Comparison of ENCODE assay signal across 8 mouse cellular contexts in genomic region chr5:140642076-140642475, GRCm38 (mm10). TPM values are rescaled to one million over a fixed set of nuclear protein-coding genes. Genes with fewer than 3 reads are reported as not detected.
DNase-seq lines count a peak whose midpoint lies in the region; ATAC-seq and TF ChIP-seq lines count a peak whose summit lies in the region.

No protein-coding gene starts in this region.

- H3K4me2 ChIP-seq in lung, embryonic 14.5 days: peak overlapping the region; percentile 32

- peaks cover 40% of the 10 kb centered on the region for H3K4me1 ChIP-seq in spleen, adult 2 months (ENCODE audit: control insufficient read depth, insufficient read depth, insufficient read length)
- peaks cover 23% of the 10 kb centered on the region for H3K4me1 ChIP-seq in lung, embryonic 14.5 days (ENCODE audit: insufficient read depth)

- no peak for ATAC-seq in lung, embryonic 14.5 days (ENCODE audit: insufficient read depth)
- ATAC-seq in megakaryocyte-erythroid progenitor cell, adult 5-6 weeks (replicated peaks; ENCODE audit: low FRiP score, low TSS enrichment, poor library complexity, severe bottlenecking): no peak
- ATAC-seq in cerebellum, adult (ENCODE audit: insufficient number of reproducible peaks, low FRiP score, low TSS enrichment): no peak

- intact Hi-C loops in gastrocnemius, adult 2 months (cut with DNase I): no loop called here

- 0 out of 2 replicates have a peak, but pooled peaks cover 4% of the 10 kb centered on the region for H3K36me3 ChIP-seq in spleen, adult 2 months (ENCODE audit: control insufficient read depth, insufficient read depth, low read length)
- peaks cover 55% of the 10 kb centered on the region for H3K36me3 ChIP-seq in lung, embryonic 14.5 days (ENCODE audit: insufficient read depth)

- no peak overlapping the region; the same call in 1 of the 2 replicates for H3K9ac ChIP-seq in lung, embryonic 14.5 days

- 12% methylated on average over 3 of the region's 3 CpGs for WGBS in spleen, adult 2 months
- 63% methylated on average over 3 of the region's 3 CpGs for WGBS in lung, embryonic 14.5 days

- DNase-seq in gastrocnemius, adult 2 months: peak; percentile 51
- DNase-seq in gastrocnemius, postnatal 4 days (ENCODE audit: low spot score in 2 of 2): no peak
- peak; percentile 37 to 77 for DNase-seq in spleen, adult 2 months (ENCODE audit: low read depth in 1 of 2, low spot score in 2 of 2)
- DNase-seq in spleen, adult 12 weeks (ENCODE audit: low spot score): no peak
- DNase-seq in lung, embryonic 14.5 days: no peak
- no peak for DNase-seq in adrenal gland, postnatal 36 days

- no peak for TF ChIP-seq POLR2A in spleen, adult 2 months (IDR thresholded peaks at IDR 0.05; ENCODE audit: low read depth, low read length)

- no peak overlapping the region for H3K4me3 ChIP-seq in gastrocnemius, adult 2 months
- H3K4me3 ChIP-seq in spleen, adult 2 months (ENCODE audit: extremely low read depth, insufficient read depth, insufficient read length): no peak overlapping the region
- no peak overlapping the region for H3K4me3 ChIP-seq in lung, embryonic 14.5 days (ENCODE audit: low read depth, low read length)

- no peaks in the 10 kb centered on the region for H3K9me3 ChIP-seq in lung, embryonic 14.5 days (ENCODE audit: low read depth, low read length)

- TF ChIP-seq CTCF in gastrocnemius, adult 2 months (IDR thresholded peaks at IDR 0.05): no peak
- no peak for TF ChIP-seq CTCF in spleen, adult 2 months (IDR thresholded peaks at IDR 0.05; ENCODE audit: extremely low read depth, insufficient read depth, insufficient read length, insufficient replicate concordance)
- no peak for TF ChIP-seq CTCF in lung, embryonic 14.5 days (IDR thresholded peaks at IDR 0.05; ENCODE audit: low read depth)

- H3K27me3 ChIP-seq in spleen, adult 2 months (ENCODE audit: control insufficient read depth, insufficient read depth, low read length): no peaks in the 10 kb centered on the region
- no peaks in the 10 kb centered on the region for H3K27me3 ChIP-seq in lung, embryonic 14.5 days (ENCODE audit: insufficient read depth, low read length)

- peak overlapping the region; percentile 79 for H3K27ac ChIP-seq in gastrocnemius, adult 2 months
- H3K27ac ChIP-seq in spleen, adult 2 months (ENCODE audit: insufficient read depth, low read length): peak overlapping the region; percentile 86
- H3K27ac ChIP-seq in lung, embryonic 14.5 days (ENCODE audit: low read depth): peak overlapping the region; percentile 70; the same call in 1 of the 2 replicates

RNA-seq across cellular contexts. Expression of gene Ttyh3, which starts 6.8 kb away (rescaled TPM):
- 1 to 10 TPM; 4.0 to 4.4 TPM for total RNA-seq in gastrocnemius, adult 2 months (2021)
- 10 to 100 TPM; 66.9 to 68.8 TPM for total RNA-seq in gastrocnemius, postnatal 4 days (2021)
- 95.1 and 118 TPM in 2 replicates for polyA plus RNA-seq in spleen, adult 2 months (2012; rRNA removed)
- polyA plus RNA-seq in lung, embryonic 14.5 days (2014; fragmentation: Nextera tagmentation; extraction: Ambion mirVana): 56.4 and 61.6 TPM in 2 replicates
- 26.7 and 32.2 TPM in 2 replicates for total RNA-seq in megakaryocyte-erythroid progenitor cell, adult 5-6 weeks (2014; fragmentation: Nextera tagmentation)
- total RNA-seq in megakaryocyte-erythroid progenitor cell, adult 5-6 weeks (2017): 5.6 and 8.6 TPM in 2 replicates
- 100 to 1,000 TPM in 1 of 2 experiments, 10 to 100 TPM in 1; 42.4 to 108 TPM for total RNA-seq in adrenal gland, postnatal 36 days (2021)

RNA-seq across cellular contexts. Expression of gene Lfng, which starts 35.0 kb away (rescaled TPM):
- 1 to 10 TPM; 3.2 to 6.1 TPM for total RNA-seq in gastrocnemius, adult 2 months (2021)
- 10 to 100 TPM; 11.4 to 13.8 TPM for total RNA-seq in gastrocnemius, postnatal 4 days (2021)
- polyA plus RNA-seq in spleen, adult 2 months (2012; rRNA removed): 165 and 240 TPM in 2 replicates
- polyA plus RNA-seq in lung, embryonic 14.5 days (2014; fragmentation: Nextera tagmentation; extraction: Ambion mirVana): 20.5 and 22.0 TPM in 2 replicates
- total RNA-seq in megakaryocyte-erythroid progenitor cell, adult 5-6 weeks (2014; fragmentation: Nextera tagmentation): 17.6 and 38.9 TPM in 2 replicates
- total RNA-seq in megakaryocyte-erythroid progenitor cell, adult 5-6 weeks (2017): 21.3 and 22.9 TPM in 2 replicates
- 10 to 100 TPM in 1 of 2 experiments, 1 to 10 TPM in 1; 9.6 to 12.7 TPM for total RNA-seq in adrenal gland, postnatal 36 days (2021)

Comparison
In these comparisons a context has a peak if more than half of its experiments do, and no peak if none do; other contexts are left out.
1. DNase-seq: peak in gastrocnemius, adult 2 months (single experiment) and spleen, adult 2 months (2 of 2); none in gastrocnemius, postnatal 4 days (0 of 2), spleen, adult 12 weeks (single experiment), lung, embryonic 14.5 days (single experiment) and adrenal gland, postnatal 36 days (0 of 2).
2. Peak in every context shown above with its lines, with median percentiles within 50 percentile points of each other: H3K27ac ChIP-seq.